In genomic region chr2:148408761-148409120, GRCm38 (mm10) we compare ENCODE assay signal across 7 mouse cellular contexts. TPM values are rescaled to one million over a fixed set of nuclear protein-coding genes. Genes with fewer than 3 reads are reported as not detected.
DNase-seq lines count a peak whose midpoint lies in the region; ATAC-seq and TF ChIP-seq lines count a peak whose summit lies in the region.

No protein-coding gene starts in this region.

- no peak overlapping the region; the same call in 1 of the 2 replicates for H3K4me3 ChIP-seq in kidney, embryonic 14.5 days (ENCODE audit: low read length)
- H3K4me3 ChIP-seq in embryonic facial prominence, embryonic 12.5 days, result no peak overlapping the region
- H3K4me3 ChIP-seq in liver, embryonic 14.5 days (ENCODE audit: insufficient read depth in 1 of 2, low read depth in 2 of 2, low read length in 2 of 2), result no peak overlapping the region

- no peak for TF ChIP-seq CTCF in liver, embryonic 14.5 days (IDR thresholded peaks at IDR 0.05; ENCODE audit: low read depth)

- no peaks in the 10 kb centered on the region for H3K36me3 ChIP-seq in kidney, embryonic 14.5 days (ENCODE audit: control insufficient read depth, insufficient read depth, low read length)
- no peaks in the 10 kb centered on the region for H3K36me3 ChIP-seq in embryonic facial prominence, embryonic 12.5 days
- H3K36me3 ChIP-seq in liver, embryonic 14.5 days (replicated peaks; ENCODE audit: control insufficient read depth, insufficient read depth, low read depth), result no peaks in the 10 kb centered on the region

- no peak for DNase-seq in kidney, postnatal 4 days
- peak; percentile 40 for DNase-seq in ZHBTc4 (ENCODE audit: low read depth, low spot score)
- DNase-seq in liver, embryonic 14.5 days (ENCODE audit: low read depth in 3 of 3, low spot score in 3 of 3), result no peak
- DNase-seq in right cerebral cortex, postnatal 14 days, result no peak
- DNase-seq in frontal cortex, postnatal 36 days (ENCODE audit: low spot score in 2 of 2), result no peak

- peak overlapping the region; percentile 70; the same call in 1 of the 2 replicates for H3K4me2 ChIP-seq in kidney, embryonic 14.5 days (replicated peaks; ENCODE audit: low read depth, low read length)
- H3K4me2 ChIP-seq in embryonic facial prominence, embryonic 12.5 days (replicated peaks), result peak overlapping the region; percentile 13; the same call in 1 of the 2 replicates
- H3K4me2 ChIP-seq in liver, embryonic 14.5 days (ENCODE audit: low read depth), result peak overlapping the region; percentile 57

- TF ChIP-seq EP300 in liver, embryonic 14.5 days (IDR thresholded peaks at IDR 0.05; ENCODE audit: low read depth), result no peak

- H3K4me1 ChIP-seq in kidney, embryonic 14.5 days (ENCODE audit: control insufficient read depth, insufficient read depth, low read length), result peaks cover 16% of the 10 kb centered on the region
- peaks cover 27% of the 10 kb centered on the region for H3K4me1 ChIP-seq in embryonic facial prominence, embryonic 12.5 days
- peaks cover 0 to 3% of the 10 kb centered on the region in 2 experiments; a peak in 1 of 4 replicates for H3K4me1 ChIP-seq in liver, embryonic 14.5 days (replicated peaks; ENCODE audit: control insufficient read depth in 2 of 2, insufficient read depth in 2 of 2, low read length in 1 of 2)

- no peak overlapping the region for H3K9ac ChIP-seq in kidney, embryonic 14.5 days (ENCODE audit: low read depth, low read length)
- no peak overlapping the region for H3K9ac ChIP-seq in embryonic facial prominence, embryonic 12.5 days
- H3K9ac ChIP-seq in liver, embryonic 14.5 days (replicated peaks), result no peak overlapping the region

- H3K9me3 ChIP-seq in kidney, embryonic 14.5 days (ENCODE audit: control insufficient read depth, low read length), result no peaks in the 10 kb centered on the region
- H3K9me3 ChIP-seq in embryonic facial prominence, embryonic 12.5 days, result no peaks in the 10 kb centered on the region
- H3K9me3 ChIP-seq in liver, embryonic 14.5 days (ENCODE audit: control insufficient read depth, low read length), result no peaks in the 10 kb centered on the region

- WGBS in kidney, embryonic 14.5 days, result 16% methylated on average over 6 of the region's 6 CpGs
- 13% methylated on average over 6 of the region's 6 CpGs for WGBS in embryonic facial prominence, embryonic 12.5 days
- WGBS in liver, embryonic 14.5 days (ENCODE audit: insufficient replicate concordance), result 11% methylated on average over 6 of the region's 6 CpGs

- H3K27ac ChIP-seq in kidney, embryonic 14.5 days (ENCODE audit: low read depth, low read length), result no peak overlapping the region
- H3K27ac ChIP-seq in embryonic facial prominence, embryonic 12.5 days, result no peak overlapping the region
- no peak overlapping the region for H3K27ac ChIP-seq in liver, embryonic 14.5 days

- H3K27me3 ChIP-seq in kidney, embryonic 14.5 days (ENCODE audit: control insufficient read depth, insufficient read depth, low read length), result peaks cover 26% of the 10 kb centered on the region
- peaks cover 45% of the 10 kb centered on the region for H3K27me3 ChIP-seq in embryonic facial prominence, embryonic 12.5 days
- H3K27me3 ChIP-seq in liver, embryonic 14.5 days (ENCODE audit: control insufficient read depth, insufficient read depth, low read length), result peaks cover 14% of the 10 kb centered on the region

- no peak for ATAC-seq in kidney, embryonic 14.5 days (ENCODE audit: low FRiP score, low TSS enrichment)
- ATAC-seq in embryonic facial prominence, embryonic 12.5 days (ENCODE audit: insufficient number of reproducible peaks, insufficient read depth, low FRiP score, low TSS enrichment), result no peak
- no peak for ATAC-seq in liver, embryonic 14.5 days (ENCODE audit: insufficient read depth)

RNA-seq across cellular contexts. Expression of gene Thbd, which starts 0.8 kb away (rescaled TPM):
- 3.7 and 6.7 TPM in 2 replicates for polyA plus RNA-seq in kidney, embryonic 14.5 days (2014; fragmentation: Nextera tagmentation; extraction: Ambion mirVana)
- 12.6 and 15.3 TPM in 2 replicates for polyA plus RNA-seq in embryonic facial prominence, embryonic 12.5 days (2016; fragmentation: Nextera tagmentation; extraction: Ambion mirVana)
- 0.67 and 0.74 TPM in 2 replicates for polyA plus RNA-seq in liver, embryonic 14.5 days (2012; rRNA removed)
- 0.95 and 1.4 TPM in 2 replicates for polyA plus RNA-seq in liver, embryonic 14.5 days (2014; fragmentation: Nextera tagmentation; extraction: Ambion mirVana)

RNA-seq across cellular contexts. Expression of gene Sstr4, which starts 13.6 kb away (rescaled TPM):
- 0.36 and 0.45 TPM in 2 replicates for polyA plus RNA-seq in kidney, embryonic 14.5 days (2014; fragmentation: Nextera tagmentation; extraction: Ambion mirVana)
- polyA plus RNA-seq in embryonic facial prominence, embryonic 12.5 days (2016; fragmentation: Nextera tagmentation; extraction: Ambion mirVana), result 2.4 and 2.7 TPM in 2 replicates
- polyA plus RNA-seq in liver, embryonic 14.5 days (2012; rRNA removed), result not detected in 2 replicates
- polyA plus RNA-seq in liver, embryonic 14.5 days (2014; fragmentation: Nextera tagmentation; extraction: Ambion mirVana), result not detected in 2 replicates

RNA-seq across cellular contexts. Expression of gene Cd93, which starts 34.6 kb away (rescaled TPM):
- polyA plus RNA-seq in kidney, embryonic 14.5 days (2014; fragmentation: Nextera tagmentation; extraction: Ambion mirVana), result 14.0 and 16.0 TPM in 2 replicates
- 6.8 and 7.8 TPM in 2 replicates for polyA plus RNA-seq in embryonic facial prominence, embryonic 12.5 days (2016; fragmentation: Nextera tagmentation; extraction: Ambion mirVana)
- polyA plus RNA-seq in liver, embryonic 14.5 days (2012; rRNA removed), result 1.4 and 1.5 TPM in 2 replicates
- 1.8 and 2.2 TPM in 2 replicates for polyA plus RNA-seq in liver, embryonic 14.5 days (2014; fragmentation: Nextera tagmentation; extraction: Ambion mirVana)

Comparison
In these comparisons a context has a peak if more than half of its experiments do, and no peak if none do; other contexts are left out.
1. H3K4me2 ChIP-seq: peak in every context shown above with its lines; median percentile 70 in kidney, embryonic 14.5 days; 57 in liver, embryonic 14.5 days; 13 in embryonic facial prominence, embryonic 12.5 days.